Mouse (Mus musculus) lung, adult 18-20 months (tissue): Measurements from ENCODE around the gene Col6a6.

Source experiments
- DNase-seq, 2 experiments: peaks; one replicate each; pipeline ENCODE4 v3.0.0; 2022; ENCODE audit warnings: mixed read lengths in 2 of 2

Gene Col6a6

GRCm38 (mm10) chr9:105800286-105800685 is 27.7 kb downstream of the Col6a6 start:
- no peak for DNase-seq

DNA sequence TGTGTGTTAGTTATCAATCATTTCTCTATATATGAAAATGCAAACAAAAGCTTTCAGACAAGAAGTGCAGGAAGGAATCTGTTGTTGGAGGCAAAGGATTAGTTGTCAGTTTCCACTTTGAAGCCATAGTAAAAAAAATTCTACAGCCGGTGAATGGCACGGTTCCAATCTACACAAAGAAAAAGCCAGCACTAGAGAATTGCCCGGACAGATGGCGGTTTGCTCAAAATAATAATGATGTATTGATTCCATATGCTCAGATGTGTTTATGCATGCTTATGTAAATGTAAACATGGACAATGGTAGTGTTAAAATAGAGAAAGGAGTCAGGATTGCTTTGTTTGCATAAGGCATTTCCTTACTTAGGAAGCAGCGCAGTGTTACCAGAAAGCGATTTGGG is 31.8 kb downstream of the Col6a6 start:
- DNase-seq, result no peak

GRCm38 (mm10) chr9:105794965-105795364 is 33.0 kb downstream of the Col6a6 start:
- no peak for DNase-seq

DNA sequence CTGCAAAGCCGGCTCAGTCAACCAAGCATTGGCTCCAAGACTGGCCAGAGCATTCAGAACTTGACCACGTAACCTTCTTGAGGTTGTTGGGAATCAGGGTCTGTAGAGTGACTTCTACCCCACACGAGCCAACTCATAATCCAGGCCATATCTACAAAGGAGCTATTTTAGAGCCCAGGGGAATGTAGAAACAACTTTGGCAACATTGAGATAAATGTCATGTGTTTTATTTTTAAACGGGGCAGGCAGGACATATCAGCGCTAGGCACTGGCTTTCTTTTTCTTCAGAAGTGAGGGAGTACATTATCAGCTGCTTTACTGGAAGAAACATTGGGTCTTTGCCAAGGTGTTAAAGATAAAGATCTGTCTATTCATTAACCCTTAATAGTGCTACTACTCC is 36.1 kb downstream of the Col6a6 start:
- DNase-seq, result no peak

- DNase-seq, result no peak
These were observed 39.8 kb downstream of the Col6a6 start for GRCm38 (mm10) chr9:105788203-105788602.

DNA sequence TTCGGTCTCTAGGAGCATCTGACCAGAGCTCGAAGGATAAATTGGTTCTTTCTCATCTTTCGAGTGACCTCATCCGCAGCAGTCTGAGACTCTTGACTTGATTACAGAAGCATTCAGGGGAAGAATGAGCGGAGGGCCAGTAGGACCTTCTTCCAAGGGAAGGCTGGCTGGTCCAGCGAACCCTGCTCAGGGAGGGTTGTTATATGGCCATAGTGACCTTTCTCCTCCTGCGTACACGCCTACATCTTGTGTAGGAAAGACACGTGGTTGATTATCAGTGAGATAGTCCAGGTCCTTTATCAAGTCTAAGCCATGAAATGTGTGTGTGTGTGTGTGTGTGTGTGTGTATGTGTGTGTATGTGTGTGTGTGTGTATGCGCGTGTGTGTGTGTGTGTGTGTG is 40.2 kb downstream of the Col6a6 start:
- DNase-seq, result no peak

GRCm38 (mm10) chr9:105784026-105784425 is 43.9 kb downstream of the Col6a6 start:
- DNase-seq, result no peak

- DNase-seq, result no peak
These were observed 47.3 kb downstream of the Col6a6 start for GRCm38 (mm10) chr9:105780696-105781095.

- DNase-seq, result no peak
These were observed 49.2 kb downstream of the Col6a6 start for GRCm38 (mm10) chr9:105778741-105779140.

- no peak for DNase-seq
These were observed 53.1 kb downstream of the Col6a6 start for GRCm38 (mm10) chr9:105774878-105775277.

DNA sequence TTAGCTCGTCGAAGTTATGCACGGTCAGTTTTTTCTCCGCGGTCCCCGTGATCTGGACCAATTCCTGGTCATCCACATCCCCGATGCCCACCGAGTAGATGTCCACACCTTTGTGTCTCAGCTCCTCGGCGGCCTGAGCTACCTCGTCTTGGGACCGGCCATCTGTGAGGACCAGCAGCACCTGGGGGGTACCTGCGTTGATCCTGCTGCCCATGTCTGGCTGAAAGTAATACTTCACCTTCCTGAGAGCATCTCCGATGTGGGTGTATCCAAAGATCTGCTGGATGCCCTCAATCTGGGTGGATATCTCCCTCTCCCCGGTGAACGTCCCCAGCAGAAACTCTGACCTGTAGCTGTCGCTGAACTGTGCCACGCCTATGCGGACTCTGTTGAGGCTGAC is 53.6 kb downstream of the Col6a6 start:
- DNase-seq, result no peak

DNA sequence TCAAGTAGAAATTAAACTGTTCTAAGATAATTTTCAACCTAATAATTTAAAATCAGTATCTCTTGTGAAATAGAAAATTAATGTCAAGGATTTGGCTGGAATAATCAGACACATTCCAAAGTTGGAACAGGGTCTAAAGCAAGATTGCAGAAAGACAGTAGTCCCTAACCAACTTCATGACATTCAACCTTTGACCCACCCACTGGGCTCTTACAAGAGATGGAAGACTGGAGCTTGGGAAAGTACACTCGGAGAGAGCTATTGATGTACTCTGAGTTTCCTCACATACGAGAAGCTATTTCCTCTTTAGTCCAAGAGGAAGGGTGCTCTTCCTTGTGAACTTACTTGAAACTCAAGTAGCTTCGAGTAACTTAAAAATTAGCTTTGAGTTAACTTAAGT is 56.6 kb downstream of the Col6a6 start:
- DNase-seq, result no peak

GRCm38 (mm10) chr9:105770690-105771089 is 57.3 kb downstream of the Col6a6 start:
- DNase-seq, result no peak

GRCm38 (mm10) chr9:105765891-105766290 is 62.1 kb downstream of the Col6a6 start:
- DNase-seq, result no peak

- DNase-seq, result no peak
These were observed 63.3 kb downstream of the Col6a6 start for GRCm38 (mm10) chr9:105764681-105765080.

GRCm38 (mm10) chr9:105764127-105764526 is 63.8 kb downstream of the Col6a6 start:
- peak; percentile 30 to 62 for DNase-seq

GRCm38 (mm10) chr9:105763625-105764024 is 64.3 kb downstream of the Col6a6 start:
- DNase-seq, result no peak

DNA sequence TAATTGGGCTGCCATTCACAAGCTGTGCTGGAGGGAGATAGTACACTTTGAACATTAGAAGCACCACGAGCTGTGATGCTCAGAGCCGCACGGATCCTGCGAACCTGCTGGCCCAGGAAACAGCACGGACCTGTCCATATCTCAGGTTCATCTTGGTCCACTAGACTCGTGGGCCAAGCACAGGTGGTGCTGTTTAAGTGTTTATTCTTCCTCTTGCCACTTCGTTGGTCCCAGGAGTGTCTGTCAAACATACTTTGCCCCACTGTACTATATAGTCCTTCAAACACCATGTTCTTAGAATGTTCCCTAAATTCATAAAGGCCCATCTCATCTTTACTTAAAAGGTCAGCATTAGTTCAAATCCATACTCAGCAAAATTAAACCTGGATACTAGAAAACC is 65.7 kb downstream of the Col6a6 start:
- peak in 1 of 2 experiments; percentile 47 for DNase-seq

DNA sequence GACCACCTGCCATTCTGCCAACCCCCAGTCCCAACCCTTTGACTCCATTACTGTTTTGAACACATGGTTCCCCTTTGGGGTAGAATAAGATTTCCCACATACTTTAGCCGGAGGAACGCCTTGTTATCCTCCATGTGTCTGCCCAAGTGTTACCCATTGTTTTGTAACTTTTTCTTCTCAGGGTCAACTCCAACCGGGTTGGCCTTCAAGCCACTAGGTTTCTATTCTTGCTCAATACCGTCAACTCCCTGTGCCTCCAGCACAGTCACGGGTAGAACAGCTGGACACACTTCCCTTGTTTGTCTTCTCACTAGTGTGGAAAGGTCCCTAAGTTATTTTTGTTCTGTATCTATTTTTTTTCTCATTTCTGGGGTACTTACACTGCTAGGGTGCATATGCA is 69.1 kb downstream of the Col6a6 start:
- DNase-seq, result peak; percentile 16 to 37

- DNase-seq, result no peak
These were observed 69.7 kb downstream of the Col6a6 start for GRCm38 (mm10) chr9:105758173-105758765.

DNA sequence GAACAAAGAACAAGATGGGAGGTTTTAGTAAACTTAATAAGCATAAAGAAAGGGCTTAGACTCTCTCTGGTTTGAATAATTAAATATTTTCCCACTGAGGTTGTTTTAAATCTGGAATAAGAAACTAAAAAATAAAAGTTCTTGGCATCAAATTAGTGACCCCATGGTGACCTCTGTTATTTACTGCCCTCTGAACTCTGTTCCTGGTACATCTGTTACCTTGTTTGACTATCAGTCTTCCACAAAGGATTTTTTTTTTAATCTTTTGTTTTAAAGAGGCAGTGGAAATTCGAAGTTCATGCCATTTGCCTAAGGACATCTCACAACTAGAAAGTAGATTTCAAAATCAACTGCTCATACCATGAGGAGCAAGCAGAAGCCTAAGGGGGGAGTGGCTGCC is 73.7 kb downstream of the Col6a6 start:
- DNase-seq, result no peak

DNA sequence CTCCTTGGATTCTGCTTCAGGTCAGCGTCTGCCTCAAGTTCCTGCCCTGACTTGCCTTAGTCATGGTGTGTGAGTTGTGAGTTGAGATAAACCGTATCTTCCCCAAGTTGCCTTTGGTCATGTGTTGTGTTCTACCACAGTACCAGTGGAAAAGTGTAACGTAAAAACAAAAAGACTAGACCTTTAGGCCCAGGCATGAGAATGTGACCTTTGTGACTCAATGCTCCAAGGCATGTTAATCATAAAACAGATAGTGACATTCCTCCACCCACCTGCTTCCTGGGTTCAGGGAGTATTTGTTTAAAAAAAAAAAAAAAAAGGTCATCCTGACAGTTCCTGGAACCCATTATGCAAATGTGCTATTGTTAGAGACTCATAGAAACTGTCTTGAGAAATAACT is 82.1 kb downstream of the Col6a6 start:
- DNase-seq, result no peak

GRCm38 (mm10) chr9:105740413-105740812 is 87.5 kb downstream of the Col6a6 start:
- no peak for DNase-seq

GRCm38 (mm10) chr9:105739446-105739845 is 88.5 kb downstream of the Col6a6 start:
- no peak for DNase-seq

GRCm38 (mm10) chr9:105737448-105737847 is 90.5 kb downstream of the Col6a6 start:
- DNase-seq, result peak in 1 of 2 experiments; percentile 9
